Mouse (Mus musculus): ENCODE measurements around the gene Amigo3.

DNA sequence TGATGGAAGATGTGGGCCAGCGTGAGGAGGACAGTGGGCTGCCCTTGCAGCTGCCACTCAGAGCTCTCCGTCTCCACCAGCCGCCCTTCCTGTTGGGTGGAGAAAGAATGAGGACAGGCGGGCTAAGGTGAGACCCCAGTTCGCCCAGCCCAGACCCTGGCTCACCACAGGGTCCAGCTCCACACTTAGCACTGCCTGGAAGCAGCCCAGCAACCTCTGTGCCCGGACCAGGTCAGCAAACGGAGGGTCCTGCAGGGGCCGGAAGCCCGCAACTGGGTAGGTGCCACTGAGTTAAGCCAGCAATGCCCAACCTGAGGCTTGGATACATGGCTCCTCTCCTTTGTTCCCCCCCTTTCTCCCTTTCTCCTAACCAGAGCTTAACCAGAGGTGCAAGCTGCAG is 16.0 kb downstream of the Amigo3 start:
- TF ChIP-seq CTCF (IDR thresholded peaks at IDR 0.05; ENCODE audit: borderline replicate concordance, control insufficient read depth, extremely low read depth, insufficient read depth, low read length, poor library complexity) (no peak), POLR2A (IDR thresholded peaks at IDR 0.05; ENCODE audit: control insufficient read depth, extremely low read depth, insufficient read depth, low read length, poor library complexity) (no peak)
